Mouse (Mus musculus) MEL (cell line): Measurements from ENCODE around the gene Ppp2ca. TPM values are rescaled to one million over a fixed set of nuclear protein-coding genes. Genes with fewer than 3 reads are reported as not detected.
A peak's percentile ranks its signal among the peaks of the same experiment; 100 is the strongest.

Experiments used
- DNase-seq: peaks from one replicate; pipeline ENCODE4 v3.0.0; 2011; ENCODE audit warnings: low read depth, low spot score
- H3K27ac ChIP-seq: 2 replicates; pipeline ENCODE4 v1.5.1; 2012; ENCODE audit warnings: low read depth, mild to moderate bottlenecking, control low read depth, low read length, moderate library complexity; ENCODE audit not compliant: control insufficient read depth
- H3K27me3 ChIP-seq, 2 experiments: fragments of 150-350 bp in 1 of 2; sonication (generic) in 1 of 2; 2 replicates each; pipeline ENCODE4 v1.6.1; 2012; ENCODE audit warnings: low read length in 2 of 2, mild to moderate bottlenecking in 2 of 2, improper control_type of control experiment in 1 of 2, moderate library complexity in 1 of 2; ENCODE audit not compliant: insufficient read depth in 2 of 2, control insufficient read depth in 1 of 2
- H3K36me3 ChIP-seq, 2 experiments: 2 replicates each; pipeline ENCODE4 v1.6.1; 2012 to 2014; ENCODE audit warnings: low read length in 2 of 2, improper control_type of control experiment in 1 of 2, inconsistent platforms in 1 of 2, mild to moderate bottlenecking in 1 of 2; ENCODE audit not compliant: insufficient read depth in 2 of 2, control insufficient read depth in 1 of 2
- H3K4me1 ChIP-seq, 2 experiments: fragments of 150-350 bp in 1 of 2; sonication (generic) in 1 of 2; 2 replicates each; pipeline ENCODE4 v1.6.1; 2012; ENCODE audit warnings: low read length in 2 of 2, improper control_type of control experiment in 1 of 2, mild to moderate bottlenecking in 1 of 2; ENCODE audit not compliant: insufficient read depth in 2 of 2, control insufficient read depth in 1 of 2
- H3K4me3 ChIP-seq, 2 experiments: fragments of 150-350 bp in 1 of 2; sonication (generic) in 1 of 2; 2 replicates each; pipeline ENCODE4 v1.5.1; 2012; ENCODE audit warnings: low read depth in 2 of 2, low read length in 2 of 2, mild to moderate bottlenecking in 2 of 2, moderate library complexity in 2 of 2, control low read depth in 1 of 2, improper control_type of control experiment in 1 of 2; ENCODE audit not compliant: control insufficient read depth in 1 of 2, insufficient read depth in 1 of 2
- H3K79me2 ChIP-seq: 2 replicates; pipeline ENCODE4 v1.6.1; 2012; ENCODE audit warnings: mild to moderate bottlenecking, low read length, moderate library complexity; ENCODE audit not compliant: control insufficient read depth, poor library complexity, insufficient read depth
- H3K9ac ChIP-seq: 2 replicates; pipeline ENCODE4 v1.6.1; 2012; ENCODE audit warnings: low read depth, mild to moderate bottlenecking, control low read depth, low read length, moderate library complexity; ENCODE audit not compliant: control insufficient read depth, poor library complexity, severe bottlenecking
- H3K9me3 ChIP-seq: fragments of 150-350 bp; sonication (generic); replicated peaks from 2 replicates; pipeline ENCODE4 v1.6.1; 2012; ENCODE audit warnings: mild to moderate bottlenecking, low read length, improper control_type of control experiment, moderate library complexity; ENCODE audit not compliant: insufficient read depth
- CHD1 ChIP-seq: IDR thresholded peaks from 2 replicates; pipeline ENCODE4 v1.6.1; 2012; ENCODE audit warnings: low read depth, mild to moderate bottlenecking, inconsistent platforms, low read length, improper control_type of control experiment
- CHD2 ChIP-seq: IDR thresholded peaks from 2 replicates; pipeline ENCODE4 v1.6.1; 2011; ENCODE audit warnings: low read length, improper control_type of control experiment
- E2F4 ChIP-seq: IDR thresholded peaks from 2 replicates; pipeline ENCODE4 v1.6.1; 2011; ENCODE audit warnings: low read depth, low read length, improper control_type of control experiment, borderline replicate concordance
- ELF1 ChIP-seq: IDR thresholded peaks from 2 replicates; pipeline ENCODE4 v1.6.1; 2014; ENCODE audit warnings: low read depth, mild to moderate bottlenecking, inconsistent platforms, low read length, improper control_type of control experiment, moderate library complexity
- EP300 ChIP-seq, 2 experiments: IDR thresholded peaks; 2 replicates each; pipeline ENCODE4 v1.6.1; 2011; ENCODE audit warnings: improper control_type of control experiment in 2 of 2, low read length in 2 of 2, low read depth in 1 of 2, mild to moderate bottlenecking in 1 of 2
- GATA1 ChIP-seq: IDR thresholded peaks from 2 replicates; pipeline ENCODE4 v1.6.1; 2011; ENCODE audit warnings: low read depth, low read length, improper control_type of control experiment
- HCFC1 ChIP-seq: IDR thresholded peaks from 2 replicates; pipeline ENCODE4 v1.6.1; 2012; ENCODE audit warnings: low read depth, mild to moderate bottlenecking, inconsistent platforms, low read length, improper control_type of control experiment, moderate library complexity
- JUND ChIP-seq: IDR thresholded peaks from 2 replicates; pipeline ENCODE4 v1.6.1; 2011; ENCODE audit warnings: low read depth, mild to moderate bottlenecking, improper control_type of control experiment, low read length
- KAT2A ChIP-seq: conservative IDR thresholded peaks from 2 replicates; pipeline ENCODE4 v1.6.1; 2012; ENCODE audit warnings: low read depth, low read length, improper control_type of control experiment, inconsistent platforms
- MAX ChIP-seq: IDR thresholded peaks from 2 replicates; pipeline ENCODE4 v1.6.1; 2011; ENCODE audit warnings: low read length, improper control_type of control experiment
- MAZ ChIP-seq: IDR thresholded peaks from 2 replicates; pipeline ENCODE4 v1.6.1; 2012; ENCODE audit warnings: low read depth, mild to moderate bottlenecking, inconsistent platforms, low read length, improper control_type of control experiment
- MXI1 ChIP-seq: IDR thresholded peaks from 2 replicates; pipeline ENCODE4 v1.6.1; 2011; ENCODE audit warnings: mild to moderate bottlenecking, low read depth, low read length, improper control_type of control experiment
- MYB ChIP-seq: IDR thresholded peaks from 2 replicates; pipeline ENCODE4 v1.6.1; 2011; ENCODE audit warnings: mild to moderate bottlenecking, low read depth, low read length, improper control_type of control experiment
- NELFE ChIP-seq: IDR thresholded peaks from 2 replicates; pipeline ENCODE4 v1.6.1; 2011; ENCODE audit warnings: low read depth, low read length, improper control_type of control experiment
- POLR2AphosphoS2 ChIP-seq: IDR thresholded peaks from 2 replicates; pipeline ENCODE4 v1.6.1; 2011; ENCODE audit warnings: low read length, improper control_type of control experiment
- POLR2AphosphoS5 ChIP-seq: IDR thresholded peaks from 2 replicates; pipeline ENCODE4 v1.6.1; 2012; ENCODE audit warnings: low read depth, borderline replicate concordance, mild to moderate bottlenecking, inconsistent platforms, low read length, moderate library complexity, mixed read lengths
- RAD21 ChIP-seq: IDR thresholded peaks from 2 replicates; pipeline ENCODE4 v1.6.1; 2011; ENCODE audit warnings: mild to moderate bottlenecking, low read depth, low read length, improper control_type of control experiment
- RCOR1 ChIP-seq: IDR thresholded peaks from 2 replicates; pipeline ENCODE4 v1.6.1; 2012; ENCODE audit warnings: low read depth, mild to moderate bottlenecking, inconsistent platforms, low read length, improper control_type of control experiment
- TAL1 ChIP-seq: IDR thresholded peaks from 2 replicates; pipeline ENCODE4 v1.6.1; 2012; ENCODE audit warnings: mild to moderate bottlenecking, inconsistent platforms, low read length, moderate library complexity, mixed read lengths
- TBP ChIP-seq: IDR thresholded peaks from 2 replicates; pipeline ENCODE4 v1.8.0; 2011; ENCODE audit warnings: low read depth, low read length, improper control_type of control experiment
- TCF12 ChIP-seq: IDR thresholded peaks from 2 replicates; pipeline ENCODE4 v1.6.1; 2014; ENCODE audit warnings: low read depth, mild to moderate bottlenecking, inconsistent platforms, low read length, improper control_type of control experiment, moderate library complexity
- USF1 ChIP-seq: IDR thresholded peaks from 2 replicates; pipeline ENCODE4 v1.6.1; 2014; ENCODE audit warnings: low read depth, mild to moderate bottlenecking, inconsistent platforms, low read length, improper control_type of control experiment, moderate library complexity
- ZC3H11A ChIP-seq: IDR thresholded peaks from 2 replicates; pipeline ENCODE4 v1.6.1; 2012; ENCODE audit warnings: low read depth, mild to moderate bottlenecking, inconsistent platforms, low read length, improper control_type of control experiment
- ZKSCAN1 ChIP-seq: IDR thresholded peaks from 2 replicates; pipeline ENCODE4 v1.6.1; 2012; ENCODE audit warnings: low read depth, mild to moderate bottlenecking, inconsistent platforms, low read length, improper control_type of control experiment, moderate library complexity
- ZMIZ1 ChIP-seq: IDR thresholded peaks from 2 replicates; pipeline ENCODE4 v1.6.1; 2012; ENCODE audit warnings: low read depth, mild to moderate bottlenecking, inconsistent platforms, low read length, improper control_type of control experiment, moderate library complexity
- ZNF384 ChIP-seq: IDR thresholded peaks from 2 replicates; pipeline ENCODE4 v1.6.1; 2012; ENCODE audit warnings: low read depth, mild to moderate bottlenecking, inconsistent platforms, low read length, improper control_type of control experiment
- polyA plus RNA-seq, 2 experiments: library from polyadenylated mRNA; stranded (reverse) in 1 of 2; unstranded in 1 of 2; fragments of >175 nt in 1 of 2; fragments of >200 nt in 1 of 2; gene quantifications; 2 replicates each; pipeline versions ENCODE4 v1.2.1 to v1.2.4; 2012; ENCODE audit warnings: low replicate concordance in 2 of 2, low read depth in 1 of 2; ENCODE audit not compliant: insufficient read length in 2 of 2, insufficient read depth in 1 of 2, missing spikeins in 1 of 2
- total RNA-seq: library from RNA; depleted of rRNA; stranded (reverse); fragments of 300-350 nt; gene quantifications from 2 replicates; pipeline ENCODE4 v1.2.3, GENCODE M21; 2012

The Ppp2ca gene
- total and polyA plus RNA-seq, 3 experiments, result 78.2 to 113 (median 102) TPM

DNA sequence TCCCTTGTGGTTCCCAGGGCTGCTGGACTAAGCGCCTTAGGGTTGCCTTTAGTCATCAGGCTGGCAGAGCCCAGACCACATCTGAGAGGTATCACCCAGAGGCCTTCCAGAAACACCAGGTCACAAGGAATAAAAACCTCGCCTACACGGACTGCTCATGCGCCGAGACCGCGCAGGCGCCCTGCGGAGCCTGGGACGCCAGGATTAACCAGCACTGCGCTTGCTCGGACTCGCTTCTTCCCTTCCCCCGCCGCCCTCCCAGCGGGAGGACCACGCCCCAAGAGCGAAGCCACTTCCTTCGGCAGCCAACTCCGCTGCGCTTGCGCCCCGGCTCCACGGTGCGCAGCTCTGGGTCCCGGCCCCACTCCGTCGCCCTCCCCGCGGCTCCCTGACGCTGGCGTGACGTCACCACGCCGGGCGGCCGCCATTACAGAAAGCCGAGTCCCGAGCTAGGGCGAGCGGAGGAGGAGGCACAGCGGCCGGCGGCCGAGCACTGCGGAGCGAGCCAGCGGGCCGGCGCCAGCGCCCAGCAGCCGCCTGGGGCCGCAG is at the start of gene Ppp2ca (continued):
- TF ChIP-seq ZC3H11A, result 0 out of 2 replicates have a peak, but pooled peaks have one; percentile 7
- TF ChIP-seq E2F4, result no peak
- no peak for TF ChIP-seq JUND

DNA sequence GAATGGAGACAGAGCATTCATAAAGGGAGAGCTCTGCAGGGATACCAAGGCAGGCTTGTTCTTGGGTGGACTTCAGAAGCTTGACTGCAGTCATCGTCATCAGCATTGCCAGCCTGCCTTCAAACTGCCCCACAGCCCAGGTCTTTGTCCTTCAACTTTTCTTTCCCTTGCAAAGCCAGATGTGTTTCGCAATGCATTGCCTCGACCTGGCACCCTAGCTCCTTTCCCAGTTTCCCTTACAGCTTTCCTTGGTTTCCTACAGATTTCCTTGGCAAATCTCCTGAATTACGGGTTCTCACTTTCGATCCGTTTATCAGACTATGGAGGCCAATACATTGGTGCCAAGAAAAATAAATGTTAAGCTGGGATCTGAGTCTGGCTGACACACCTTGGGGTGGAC is 45.1 kb upstream of the Ppp2ca start:
- TF ChIP-seq ZNF384 (no peak), GATA1 (no peak), MXI1 (no peak), TBP (no peak), POLR2AphosphoS2 (no peak), ZMIZ1 (no peak), TCF12 (no peak), MAX (no peak), MYB (no peak), RAD21 (no peak), JUND (no peak), KAT2A (no peak), EP300 (IDR thresholded peaks at IDR 0.05; ENCODE audit: low read depth in 1 of 2, low read length in 2 of 2) (no peak), CHD1 (no peak), HCFC1 (no peak), NELFE (no peak), ZKSCAN1 (no peak), TAL1 (no peak)
- H3K27ac ChIP-seq, result no peak overlapping the region
- no peaks in the 10 kb centered on the region for H3K27me3 ChIP-seq
- H3K4me3 ChIP-seq, result no peak overlapping the region
- H3K36me3 ChIP-seq, result no peaks in the 10 kb centered on the region
- H3K9me3 ChIP-seq, result no peaks in the 10 kb centered on the region
- no peaks in the 10 kb centered on the region for H3K4me1 ChIP-seq
- DNase-seq, result no peak
- H3K9ac ChIP-seq, result no peak overlapping the region
- no peaks in the 10 kb centered on the region for H3K79me2 ChIP-seq

GRCm38 (mm10) chr11:52054728-52055127 is 43.8 kb upstream of the Ppp2ca start:
- Histone ChIP-seq H3K27ac (no peak overlapping the region), H3K4me3 (no peak overlapping the region), H3K4me1 (no peaks in the 10 kb centered on the region), H3K9ac (no peak overlapping the region), H3K36me3 (no peaks in the 10 kb centered on the region), H3K9me3 (no peaks in the 10 kb centered on the region), H3K27me3 (no peaks in the 10 kb centered on the region), H3K79me2 (no peaks in the 10 kb centered on the region)
- DNase-seq, result no peak
- TF ChIP-seq USF1 (no peak), EP300 (IDR thresholded peaks at IDR 0.05; ENCODE audit: low read depth in 1 of 2, low read length in 2 of 2) (no peak), ELF1 (no peak), POLR2AphosphoS5 (no peak), MAX (no peak), RAD21 (no peak), CHD2 (no peak), POLR2AphosphoS2 (no peak), RCOR1 (no peak), E2F4 (no peak), MXI1 (no peak), MAZ (no peak)
